Mouse (Mus musculus) hindbrain, embryonic 11.5 days (tissue): Measurements from ENCODE around the gene Plk2. TPM values are rescaled to one million over a fixed set of nuclear protein-coding genes. Genes with fewer than 3 reads are reported as not detected.
A peak's percentile ranks its signal among the peaks of the same experiment; 100 is the strongest.

Experiments
- ATAC-seq: fragments of 200-750 bp; cut with Nextera tagmentation; 2 replicates; pipeline ENCODE4 v1.8.0; 2017; ENCODE audit warnings: mild to moderate bottlenecking, moderate TSS enrichment, moderate library complexity; ENCODE audit not compliant: low FRiP score
- DNase-seq: peaks from one replicate; pipeline ENCODE4 v3.0.0-alpha.2; 2015; ENCODE audit warnings: low spot score
- H3K27ac ChIP-seq: fragments of 300-500 bp; sonication (generic); 2 replicates; pipeline ENCODE4 v1.5.1; 2014; ENCODE audit warnings: mild to moderate bottlenecking, low read depth, low read length
- H3K27me3 ChIP-seq: fragments of 300-500 bp; sonication (generic); 2 replicates; pipeline ENCODE4 v1.6.1; 2014; ENCODE audit warnings: mild to moderate bottlenecking, low read length, moderate library complexity, mixed read lengths; ENCODE audit not compliant: control insufficient read depth, insufficient read depth
- H3K36me3 ChIP-seq: fragments of 300-500 bp; sonication (generic); 2 replicates; pipeline ENCODE4 v1.6.1; 2014; ENCODE audit warnings: mild to moderate bottlenecking, low read length, moderate library complexity, mixed read lengths; ENCODE audit not compliant: control insufficient read depth, insufficient read depth
- H3K4me1 ChIP-seq: fragments of 300-500 bp; sonication (generic); replicated peaks from 2 replicates; pipeline ENCODE4 v1.6.1; 2014; ENCODE audit warnings: low read length, mixed read lengths; ENCODE audit not compliant: control insufficient read depth, insufficient read depth
- H3K4me2 ChIP-seq: fragments of 300-500 bp; sonication (generic); replicated peaks from 2 replicates; pipeline ENCODE4 v1.6.1; 2014; ENCODE audit warnings: mild to moderate bottlenecking, low read depth, low read length
- H3K4me3 ChIP-seq: fragments of 300-500 bp; sonication (generic); 2 replicates; pipeline ENCODE4 v1.5.1; 2014; ENCODE audit warnings: low read depth, low read length
- H3K9ac ChIP-seq: fragments of 300-500 bp; sonication (generic); 2 replicates; pipeline ENCODE4 v1.6.1; 2014; ENCODE audit warnings: low read depth, low read length
- H3K9me3 ChIP-seq: fragments of 300-500 bp; sonication (generic); 2 replicates; pipeline ENCODE4 v1.6.1; 2016; ENCODE audit warnings: low read length; ENCODE audit not compliant: control insufficient read depth
- WGBS: fragments of 180-500 bp; shearing (Covaris S2); extraction: QIAGEN DNeasy Blood & Tissue Kit; methylation state at CpG from one replicate; pipeline ENCODE4 v1.1.7; 2014; 5-methylcytosine and 5-hydroxymethylcytosine counted together
- polyA plus RNA-seq: library from polyadenylated mRNA; unstranded; fragments of >200 nt; fragmentation: Nextera tagmentation; extraction: Ambion mirVana; gene quantifications from 2 replicates; pipeline ENCODE4 v1.2.1, GENCODE M21; 2014

Plk2 gene
- polyA plus RNA-seq, 1 experiment from 2014 or later: 103 TPM

- no peak overlapping the region for H3K4me2 ChIP-seq
Observed at GRCm38 (mm10) chr13:110422434-110422833, 27.6 kb downstream of the Plk2 start.

DNA sequence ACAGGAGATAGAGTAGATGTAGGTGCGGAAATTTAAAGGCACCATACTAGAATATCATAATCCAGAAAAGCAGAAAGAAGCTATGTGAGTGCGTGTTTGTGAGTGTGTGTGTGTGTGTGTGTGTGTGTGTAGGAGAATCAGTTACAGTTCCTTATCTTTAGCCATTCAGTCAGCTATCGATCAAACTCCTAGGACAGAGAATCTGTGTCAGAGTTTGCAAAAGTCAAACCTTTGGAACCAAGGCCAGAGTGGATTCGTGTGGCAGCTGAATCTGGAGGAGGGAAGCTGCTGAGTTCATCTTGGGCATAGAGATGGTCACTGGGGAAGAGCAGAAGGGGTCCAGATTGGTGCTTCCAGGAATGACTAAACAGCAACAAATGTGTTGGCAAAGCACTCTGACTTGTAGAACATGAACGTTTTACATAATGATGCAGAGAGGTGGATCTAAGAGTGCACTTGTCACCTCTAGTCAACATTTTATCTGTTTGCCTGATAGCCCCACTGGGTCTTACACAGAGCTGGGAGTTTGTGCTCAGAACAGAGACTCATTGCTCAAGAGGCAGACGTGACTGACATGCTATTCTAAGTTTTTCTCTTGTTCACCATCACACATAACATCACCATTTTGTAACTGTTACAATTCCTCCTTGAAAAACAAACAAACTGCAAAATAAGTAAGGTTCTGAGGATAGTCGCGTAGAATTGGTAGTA, 30.8 kb downstream of the Plk2 start:
- H3K4me1 ChIP-seq: no peaks in the 10 kb centered on the region
- WGBS: 87% methylated on average over 8 of the region's 8 CpGs
- no peak overlapping the region for H3K27ac ChIP-seq
- DNase-seq (no peak), ATAC-seq (no peak)
- H3K4me2 ChIP-seq: no peak overlapping the region
- no peak overlapping the region for H3K9ac ChIP-seq
- H3K4me3 ChIP-seq: no peak overlapping the region
- no peaks in the 10 kb centered on the region for H3K9me3 ChIP-seq
- H3K27me3 ChIP-seq: no peaks in the 10 kb centered on the region
- H3K36me3 ChIP-seq: no peaks in the 10 kb centered on the region

More at GRCm38 (mm10) chr13:110422434-110422833, 27.6 kb downstream of the Plk2 start:
- H3K36me3 ChIP-seq: no peaks in the 10 kb centered on the region
- no peaks in the 10 kb centered on the region for H3K27me3 ChIP-seq
- ATAC-seq (no peak), DNase-seq (no peak)
- H3K4me3 ChIP-seq: no peak overlapping the region
- no peak overlapping the region for H3K27ac ChIP-seq
- 92% methylated on average over 7 of the region's 7 CpGs for WGBS
- no peak overlapping the region for H3K9ac ChIP-seq
- no peaks in the 10 kb centered on the region for H3K4me1 ChIP-seq
- H3K9me3 ChIP-seq: no peaks in the 10 kb centered on the region

- H3K27ac ChIP-seq: no peak overlapping the region
- DNase-seq (no peak), ATAC-seq (no peak)
- no peaks in the 10 kb centered on the region for H3K27me3 ChIP-seq
- H3K9ac ChIP-seq: no peak overlapping the region
- H3K36me3 ChIP-seq: no peaks in the 10 kb centered on the region
- no peaks in the 10 kb centered on the region for H3K9me3 ChIP-seq
- no peaks in the 10 kb centered on the region for H3K4me1 ChIP-seq
- H3K4me2 ChIP-seq: no peak overlapping the region
- no peak overlapping the region for H3K4me3 ChIP-seq
Observed at GRCm38 (mm10) chr13:110431388-110431787, 36.5 kb downstream of the Plk2 start.

DNA sequence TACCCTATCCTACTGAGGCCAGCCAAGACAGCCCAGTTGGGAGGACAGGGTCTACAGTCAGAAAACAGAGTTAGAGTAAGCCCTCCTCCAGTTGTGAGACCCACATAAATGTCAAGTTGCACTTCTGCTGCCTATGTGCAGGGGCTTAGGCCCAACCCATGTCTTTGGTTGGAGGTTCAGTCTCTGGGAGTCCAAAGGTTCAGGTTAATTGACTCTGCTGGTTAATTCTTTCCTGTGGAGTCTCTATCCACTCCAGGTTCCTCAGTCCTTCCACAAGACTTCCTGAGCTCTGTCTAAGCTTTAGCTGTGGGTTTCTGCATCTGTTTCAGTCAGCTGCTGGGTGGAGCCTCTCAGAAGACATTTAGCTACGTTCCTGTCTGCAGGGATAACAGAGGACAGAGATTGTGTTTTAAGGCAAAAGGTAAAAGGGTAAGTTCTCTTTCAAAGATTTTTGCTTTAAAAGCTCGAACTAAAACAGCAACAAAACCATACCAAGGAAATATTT, 37.3 kb downstream of the Plk2 start:
- Histone ChIP-seq H3K9me3 (no peaks in the 10 kb centered on the region), H3K4me3 (no peak overlapping the region), H3K9ac (no peak overlapping the region), H3K27ac (no peak overlapping the region), H3K27me3 (no peaks in the 10 kb centered on the region), H3K36me3 (no peaks in the 10 kb centered on the region), H3K4me1 (no peaks in the 10 kb centered on the region), H3K4me2 (no peak overlapping the region)
- ATAC-seq: no peak
- no peak for DNase-seq
- WGBS: 67% methylated on average over 2 of the region's 2 CpGs

DNA sequence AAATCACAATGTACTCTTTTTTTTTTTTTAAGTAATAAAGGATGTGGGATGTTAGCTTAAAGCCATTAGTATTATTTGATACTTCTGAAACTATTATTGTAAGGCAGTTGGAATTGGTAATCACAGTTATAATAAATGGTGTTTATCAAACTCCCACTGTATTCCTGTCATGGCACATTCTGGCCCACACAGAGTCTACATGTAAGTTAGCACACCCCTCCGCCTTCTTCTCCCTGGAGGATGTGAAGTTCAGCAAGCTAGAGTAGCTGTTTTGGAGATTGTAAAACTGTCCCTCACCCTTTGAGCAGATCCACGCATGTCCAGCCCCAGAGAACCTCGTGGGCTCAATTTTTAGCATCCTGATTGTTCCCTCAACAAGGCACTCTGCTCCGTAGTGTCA, 37.8 kb downstream of the Plk2 start:
- H3K4me1 ChIP-seq: no peaks in the 10 kb centered on the region
- H3K27me3 ChIP-seq: no peaks in the 10 kb centered on the region
- no peak overlapping the region for H3K9ac ChIP-seq
- H3K9me3 ChIP-seq: no peaks in the 10 kb centered on the region
- no peaks in the 10 kb centered on the region for H3K36me3 ChIP-seq
- no peak overlapping the region for H3K4me3 ChIP-seq
- DNase-seq: no peak
- 89% methylated on average over 4 of the region's 4 CpGs for WGBS
- no peak overlapping the region for H3K4me2 ChIP-seq
- no peak for ATAC-seq
- no peak overlapping the region for H3K27ac ChIP-seq

GRCm38 (mm10) chr13:110436692-110437091, 41.8 kb downstream of the Plk2 start:
- Histone ChIP-seq H3K4me2 (no peak overlapping the region), H3K9me3 (no peaks in the 10 kb centered on the region), H3K36me3 (no peaks in the 10 kb centered on the region), H3K27ac (no peak overlapping the region), H3K9ac (no peak overlapping the region), H3K27me3 (no peaks in the 10 kb centered on the region), H3K4me1 (no peaks in the 10 kb centered on the region), H3K4me3 (no peak overlapping the region)
- WGBS: 75% methylated on average over 7 of the region's 7 CpGs
- ATAC-seq (no peak), DNase-seq (no peak)

- Histone ChIP-seq H3K36me3 (no peaks in the 10 kb centered on the region), H3K27ac (no peak overlapping the region), H3K4me3 (no peak overlapping the region), H3K4me1 (no peaks in the 10 kb centered on the region), H3K27me3 (no peaks in the 10 kb centered on the region), H3K4me2 (no peak overlapping the region), H3K9ac (no peak overlapping the region), H3K9me3 (no peaks in the 10 kb centered on the region)
- 79% methylated on average over 9 of the region's 9 CpGs for WGBS
- ATAC-seq: no peak
- DNase-seq: no peak
Observed at GRCm38 (mm10) chr13:110438624-110439023, 43.8 kb downstream of the Plk2 start.

DNA sequence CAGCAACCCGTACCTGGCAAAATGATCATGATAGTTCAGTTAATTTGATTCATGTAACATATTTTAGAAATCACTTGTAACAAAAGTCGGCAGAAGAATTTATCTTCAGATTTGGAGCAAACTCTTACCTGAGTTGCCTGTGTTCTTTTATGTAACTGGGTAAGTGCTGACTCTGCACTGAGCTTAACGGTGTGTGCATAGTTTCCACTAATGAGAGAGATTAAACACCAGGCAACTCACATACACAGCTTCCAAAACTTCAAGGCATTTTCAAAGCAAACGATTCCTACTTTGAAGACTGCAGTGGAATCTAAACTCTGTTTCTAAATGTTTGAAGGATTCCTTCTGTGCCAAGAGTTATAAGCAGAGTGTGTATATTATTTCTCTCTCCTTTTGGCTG, 49.5 kb downstream of the Plk2 start:
- no peaks in the 10 kb centered on the region for H3K4me1 ChIP-seq
- H3K27ac ChIP-seq: no peak overlapping the region
- H3K9ac ChIP-seq: no peak overlapping the region
- DNase-seq: no peak
- no peak overlapping the region for H3K4me2 ChIP-seq
- H3K36me3 ChIP-seq: no peaks in the 10 kb centered on the region
- no peak for ATAC-seq
- H3K4me3 ChIP-seq: no peak overlapping the region
- no peaks in the 10 kb centered on the region for H3K27me3 ChIP-seq
- WGBS: 85% methylated on average over 4 of the region's 4 CpGs
- H3K9me3 ChIP-seq: no peaks in the 10 kb centered on the region

GRCm38 (mm10) chr13:110444894-110445293, 50.0 kb downstream of the Plk2 start:
- ATAC-seq (no peak), DNase-seq (peak; percentile 5)
- Histone ChIP-seq H3K27ac (no peak overlapping the region), H3K4me2 (no peak overlapping the region), H3K9ac (no peak overlapping the region), H3K36me3 (no peaks in the 10 kb centered on the region), H3K4me3 (no peak overlapping the region), H3K9me3 (no peaks in the 10 kb centered on the region), H3K4me1 (no peaks in the 10 kb centered on the region), H3K27me3 (no peaks in the 10 kb centered on the region)
- WGBS: 47% methylated on average over 3 of the region's 3 CpGs
